Mouse (Mus musculus): ENCODE data around the gene Parm1. TPM values are rescaled to one million over a fixed set of nuclear protein-coding genes. Genes with fewer than 3 reads are reported as not detected.
A peak's percentile ranks its signal among the peaks of the same experiment; 100 is the strongest.

Gene Parm1
- polyA plus RNA-seq, 1 experiment from 2014 or later = 9.4 TPM

DNA sequence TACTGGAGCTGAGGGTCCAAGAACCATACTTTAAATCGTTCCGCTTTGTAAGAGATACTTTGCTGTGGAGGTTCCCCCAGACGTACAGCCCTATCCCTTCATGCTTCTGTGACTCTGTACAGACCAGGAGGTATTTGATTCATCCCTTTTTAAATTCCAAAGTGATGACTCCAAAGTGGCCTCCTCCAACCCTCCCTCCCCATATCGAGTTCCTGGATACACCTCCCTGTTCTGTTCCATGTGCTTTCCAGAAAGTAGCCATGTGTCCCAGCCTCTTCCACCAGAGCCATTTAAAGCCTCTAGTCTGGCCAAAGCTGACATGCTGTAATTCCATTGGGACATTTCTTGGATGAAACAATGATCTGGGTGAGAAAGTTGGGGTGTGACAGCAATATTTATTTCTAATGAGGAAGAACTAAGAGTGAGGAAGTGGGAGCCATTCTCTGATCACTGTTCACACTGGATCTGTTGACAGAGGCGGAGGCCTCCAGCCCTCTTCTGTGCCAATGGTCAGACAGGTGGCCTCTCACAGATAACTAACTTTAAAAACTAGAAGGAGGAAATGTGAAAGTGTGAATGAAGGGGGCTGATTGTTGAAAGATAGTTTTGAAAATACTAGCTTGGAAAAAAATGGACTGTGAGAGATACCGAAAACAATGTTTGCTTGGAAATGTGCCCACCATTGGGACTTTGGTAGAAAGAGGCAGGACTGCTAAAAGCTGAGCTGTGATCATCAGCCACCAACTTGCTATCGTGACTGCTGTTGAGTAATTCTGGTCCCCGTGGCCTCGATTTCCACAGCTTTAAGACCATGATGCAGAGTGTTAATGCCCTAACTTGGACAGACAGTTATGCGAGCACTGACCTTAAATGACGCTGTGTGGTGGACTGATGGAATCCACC is 100.2 kb downstream of the Parm1 start:
- WGBS = 60% methylated on average over 11 of the region's 11 CpGs

DNA sequence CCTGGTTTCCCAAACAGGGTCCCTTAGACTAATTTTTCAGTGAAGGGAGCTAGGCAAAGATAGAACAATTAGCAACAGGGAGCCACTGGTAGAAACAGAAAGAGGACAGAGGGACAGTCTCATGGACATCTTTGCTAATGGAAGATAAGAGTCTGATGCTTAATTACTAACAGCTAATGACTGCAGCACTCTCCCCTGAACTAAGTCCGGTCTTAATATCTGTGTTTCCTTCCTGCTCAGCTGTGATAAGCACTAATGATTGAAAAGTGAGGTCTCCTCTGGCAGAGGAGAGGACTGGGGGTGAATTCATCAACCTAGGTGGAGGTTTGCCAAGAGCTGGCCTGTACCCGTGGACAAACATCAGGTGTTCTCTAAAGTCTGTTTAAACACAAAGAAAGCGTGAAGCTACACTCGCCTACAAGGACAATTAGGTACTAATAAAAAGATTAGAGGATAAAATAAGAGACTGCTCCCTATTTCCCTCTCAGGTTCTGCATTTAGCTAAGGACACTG is 101.3 kb downstream of the Parm1 start:
- ATAC-seq (ENCODE audit: low read depth) = no peak
- no peak overlapping the region for H3K4me2 ChIP-seq (ENCODE audit: low read depth, low read length)
- peaks cover 46% of the 10 kb centered on the region for H3K27me3 ChIP-seq (ENCODE audit: control insufficient read depth, insufficient read depth, low read depth, low read length)
- H3K9ac ChIP-seq (ENCODE audit: low read length) = no peak overlapping the region
- 57% methylated on average over 4 of the region's 4 CpGs for WGBS
- H3K9me3 ChIP-seq (ENCODE audit: control insufficient read depth, low read length) = no peaks in the 10 kb centered on the region
- H3K27ac ChIP-seq (ENCODE audit: low read length) = no peak overlapping the region
- no peaks in the 10 kb centered on the region for H3K36me3 ChIP-seq (ENCODE audit: control insufficient read depth, insufficient read depth, low read length)
- H3K4me1 ChIP-seq (replicated peaks; ENCODE audit: control insufficient read depth, insufficient read depth, low read length) = no peaks in the 10 kb centered on the region
- H3K4me3 ChIP-seq (ENCODE audit: low read length) = no peak overlapping the region

More for the DNA sequence above, 100.2 kb downstream of the Parm1 start:
- Histone ChIP-seq H3K4me2 (ENCODE audit: low read depth, low read length) (no peak overlapping the region), H3K9me3 (ENCODE audit: control insufficient read depth, low read length) (no peaks in the 10 kb centered on the region), H3K9ac (ENCODE audit: low read length) (no peak overlapping the region), H3K4me1 (replicated peaks; ENCODE audit: control insufficient read depth, insufficient read depth, low read length) (no peaks in the 10 kb centered on the region), H3K27me3 (ENCODE audit: control insufficient read depth, insufficient read depth, low read depth, low read length) (peaks cover 55% of the 10 kb centered on the region), H3K27ac (ENCODE audit: low read length) (no peak overlapping the region), H3K4me3 (ENCODE audit: low read length) (no peak overlapping the region), H3K36me3 (ENCODE audit: control insufficient read depth, insufficient read depth, low read length) (no peaks in the 10 kb centered on the region)
- peak; percentile 52; the same call in 1 of the 2 replicates for ATAC-seq (ENCODE audit: low read depth)

DNA sequence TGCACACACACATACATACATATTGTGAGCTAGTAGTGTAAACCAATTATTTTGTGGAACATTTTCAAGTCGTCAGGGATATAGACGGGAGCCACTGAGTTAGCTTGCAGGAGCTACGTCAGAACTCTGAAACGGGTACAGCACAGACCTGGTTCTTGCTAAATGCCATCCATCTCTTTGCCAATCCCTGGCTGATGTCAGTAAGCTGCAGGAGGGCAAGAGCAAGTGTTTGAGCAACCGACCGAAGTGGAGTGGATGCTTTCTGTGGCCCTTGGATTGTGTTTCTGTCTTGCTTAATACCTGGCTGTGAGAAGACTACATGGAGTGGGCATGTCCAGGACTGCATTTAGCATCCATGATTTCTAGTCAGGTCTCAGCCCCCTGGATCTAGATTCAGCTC is 103.8 kb downstream of the Parm1 start:
- Histone ChIP-seq H3K27ac (ENCODE audit: low read length) (no peak overlapping the region), H3K9ac (ENCODE audit: low read length) (no peak overlapping the region), H3K9me3 (ENCODE audit: control insufficient read depth, low read length) (no peaks in the 10 kb centered on the region), H3K36me3 (ENCODE audit: control insufficient read depth, insufficient read depth, low read length) (no peaks in the 10 kb centered on the region), H3K4me1 (replicated peaks; ENCODE audit: control insufficient read depth, insufficient read depth, low read length) (no peaks in the 10 kb centered on the region), H3K4me3 (ENCODE audit: low read length) (no peak overlapping the region), H3K4me2 (ENCODE audit: low read depth, low read length) (no peak overlapping the region), H3K27me3 (ENCODE audit: control insufficient read depth, insufficient read depth, low read depth, low read length) (peaks cover 22% of the 10 kb centered on the region)
- ATAC-seq (ENCODE audit: low read depth) = no peak
- 86% methylated on average over 6 of the region's 6 CpGs for WGBS

DNA sequence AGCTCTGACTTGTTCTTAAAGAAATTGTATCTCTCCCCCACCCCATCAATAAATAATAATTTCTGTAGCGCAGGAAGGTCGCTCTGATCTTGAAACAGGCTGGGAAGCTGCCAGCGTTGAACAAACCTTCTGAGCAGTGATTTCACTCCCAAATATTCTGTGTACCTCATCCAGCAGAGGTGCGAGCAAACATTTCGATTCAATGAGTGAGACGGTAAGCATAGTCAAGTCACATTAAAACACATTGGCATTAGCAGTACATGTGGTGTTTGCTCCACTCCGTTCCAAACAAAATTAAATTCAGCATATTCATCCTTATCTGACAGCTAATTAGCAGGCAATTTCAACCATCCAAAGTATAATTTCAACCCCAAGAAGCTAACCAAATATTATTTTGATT is 109.4 kb downstream of the Parm1 start:
- Histone ChIP-seq H3K9me3 (ENCODE audit: control insufficient read depth, low read length) (no peaks in the 10 kb centered on the region), H3K27me3 (ENCODE audit: control insufficient read depth, insufficient read depth, low read depth, low read length) (no peaks in the 10 kb centered on the region; the same call in none of the 2 replicates), H3K4me2 (ENCODE audit: low read depth, low read length) (no peak overlapping the region), H3K4me3 (ENCODE audit: low read length) (no peak overlapping the region), H3K36me3 (ENCODE audit: control insufficient read depth, insufficient read depth, low read length) (no peaks in the 10 kb centered on the region), H3K9ac (ENCODE audit: low read length) (no peak overlapping the region), H3K4me1 (replicated peaks; ENCODE audit: control insufficient read depth, insufficient read depth, low read length) (peaks cover 2% of the 10 kb centered on the region; the same call in 1 of the 2 replicates), H3K27ac (ENCODE audit: low read length) (no peak overlapping the region)
- ATAC-seq (ENCODE audit: low read depth) = no peak
- 76% methylated on average over 7 of the region's 7 CpGs for WGBS

- Histone ChIP-seq H3K9me3 (ENCODE audit: control insufficient read depth, low read length) (no peaks in the 10 kb centered on the region), H3K4me3 (ENCODE audit: low read length) (no peak overlapping the region), H3K36me3 (ENCODE audit: control insufficient read depth, insufficient read depth, low read length) (no peaks in the 10 kb centered on the region), H3K27ac (ENCODE audit: low read length) (no peak overlapping the region), H3K4me1 (replicated peaks; ENCODE audit: control insufficient read depth, insufficient read depth, low read length) (peaks cover 2% of the 10 kb centered on the region; the same call in 1 of the 2 replicates), H3K4me2 (ENCODE audit: low read depth, low read length) (no peak overlapping the region), H3K9ac (ENCODE audit: low read length) (no peak overlapping the region), H3K27me3 (ENCODE audit: control insufficient read depth, insufficient read depth, low read depth, low read length) (no peaks in the 10 kb centered on the region; the same call in none of the 2 replicates)
- 0 out of 2 replicates have a peak, but pooled peaks have one; percentile 31 for ATAC-seq (ENCODE audit: low read depth)
- WGBS = 39% methylated on average over 5 of the region's 5 CpGs
These were observed 112.1 kb downstream of the Parm1 start for GRCm38 (mm10) chr5:91629472-91629871.

- Histone ChIP-seq H3K27me3 (ENCODE audit: control insufficient read depth, insufficient read depth, low read depth, low read length) (no peaks in the 10 kb centered on the region), H3K4me2 (ENCODE audit: low read depth, low read length) (no peak overlapping the region), H3K9me3 (ENCODE audit: control insufficient read depth, low read length) (no peaks in the 10 kb centered on the region), H3K27ac (ENCODE audit: low read length) (no peak overlapping the region), H3K4me1 (replicated peaks; ENCODE audit: control insufficient read depth, insufficient read depth, low read length) (no peaks in the 10 kb centered on the region), H3K4me3 (ENCODE audit: low read length) (no peak overlapping the region), H3K36me3 (ENCODE audit: control insufficient read depth, insufficient read depth, low read length) (no peaks in the 10 kb centered on the region), H3K9ac (ENCODE audit: low read length) (no peak overlapping the region)
- no peak for ATAC-seq (ENCODE audit: low read depth)
- 84% methylated on average over 4 of the region's 4 CpGs for WGBS
These were observed 133.9 kb downstream of the Parm1 start for GRCm38 (mm10) chr5:91651330-91651729.

DNA sequence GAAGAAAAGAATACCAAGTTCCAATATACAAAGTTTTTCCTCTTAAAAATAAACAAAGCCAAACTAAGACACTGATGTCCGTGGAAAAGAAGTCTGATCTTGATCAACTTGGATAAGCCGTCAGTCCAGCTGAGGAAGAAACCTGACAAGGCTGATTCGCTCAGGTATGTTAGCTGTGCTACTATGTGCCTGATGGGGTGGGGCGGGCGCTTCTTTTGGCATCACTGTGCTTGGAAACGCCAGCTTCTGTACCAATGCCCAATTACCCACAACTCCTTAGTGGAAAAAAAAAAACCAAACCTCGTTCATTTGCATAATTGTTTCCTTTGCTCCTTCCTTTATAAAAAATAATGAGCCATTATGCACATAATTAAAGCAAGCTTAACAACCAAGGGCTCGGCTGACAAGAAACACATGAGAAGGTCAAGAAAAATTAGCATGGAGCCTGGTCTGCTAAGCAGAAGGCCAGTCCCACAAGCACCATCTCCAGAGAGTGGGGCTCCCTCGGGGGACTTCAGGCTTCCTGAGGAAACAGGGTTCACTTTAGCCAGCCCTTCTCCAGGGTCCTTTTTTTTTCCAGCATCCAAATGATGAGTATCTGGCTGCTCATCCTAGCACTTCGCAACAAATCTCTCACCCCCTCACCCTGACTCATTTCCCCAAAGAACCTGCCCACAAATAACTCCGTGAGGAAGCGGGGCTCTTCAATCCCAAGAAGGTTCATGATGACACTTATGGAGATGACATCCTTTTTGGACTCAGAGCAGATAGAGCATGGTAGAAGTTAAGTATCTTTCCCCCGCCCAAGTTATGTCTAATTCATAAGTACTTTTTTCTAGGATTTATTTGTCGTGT is 135.9 kb downstream of the Parm1 start:
- Histone ChIP-seq H3K9me3 (ENCODE audit: control insufficient read depth, low read length) (no peaks in the 10 kb centered on the region), H3K4me2 (ENCODE audit: low read depth, low read length) (no peak overlapping the region), H3K27ac (ENCODE audit: low read length) (no peak overlapping the region), H3K9ac (ENCODE audit: low read length) (no peak overlapping the region), H3K27me3 (ENCODE audit: control insufficient read depth, insufficient read depth, low read depth, low read length) (no peaks in the 10 kb centered on the region), H3K4me1 (replicated peaks; ENCODE audit: control insufficient read depth, insufficient read depth, low read length) (no peaks in the 10 kb centered on the region), H3K4me3 (ENCODE audit: low read length) (no peak overlapping the region), H3K36me3 (ENCODE audit: control insufficient read depth, insufficient read depth, low read length) (no peaks in the 10 kb centered on the region)
- no peak for ATAC-seq (ENCODE audit: low read depth)
- 79% methylated on average over 14 of the region's 14 CpGs for WGBS

GRCm38 (mm10) chr5:91654331-91655048 is 137.1 kb downstream of the Parm1 start:
- no peaks in the 10 kb centered on the region for H3K9me3 ChIP-seq (ENCODE audit: control insufficient read depth, low read length)
- H3K9ac ChIP-seq (ENCODE audit: low read length) = no peak overlapping the region
- 80% methylated on average over 3 of the region's 3 CpGs for WGBS
- H3K36me3 ChIP-seq (ENCODE audit: control insufficient read depth, insufficient read depth, low read length) = no peaks in the 10 kb centered on the region
- no peaks in the 10 kb centered on the region for H3K4me1 ChIP-seq (replicated peaks; ENCODE audit: control insufficient read depth, insufficient read depth, low read length)
- H3K4me3 ChIP-seq (ENCODE audit: low read length) = no peak overlapping the region
- H3K27me3 ChIP-seq (ENCODE audit: control insufficient read depth, insufficient read depth, low read depth, low read length) = no peaks in the 10 kb centered on the region
- ATAC-seq (ENCODE audit: low read depth) = no peak
- no peak overlapping the region for H3K4me2 ChIP-seq (ENCODE audit: low read depth, low read length)
- H3K27ac ChIP-seq (ENCODE audit: low read length) = no peak overlapping the region
